Mouse (Mus musculus) ES-Bruce4 (cell line): ENCODE measurements at regions not wholly inside any gene's neighbourhood (a gene's known extent, or its start where the extent isn't known, plus 50 kb on each side); places are given as distances from the start of the nearest gene placed in this dataset.

Experiments used
- CTCF ChIP-seq: IDR thresholded peaks from one replicate; pipeline ENCODE4 v1.8.1; 2011; ENCODE audit warnings: low read depth, low read length
- POLR2A ChIP-seq: IDR thresholded peaks from one replicate; pipeline ENCODE4 v1.8.1; 2011; ENCODE audit warnings: low read length; ENCODE audit not compliant: insufficient read depth

GRCm38 (mm10) chr9:47276303-47277005 is 253.5 kb upstream of the Cadm1 start:
- no peak for TF ChIP-seq CTCF
- TF ChIP-seq POLR2A = no peak
